ENCODE assay signal across 10 mouse cellular contexts in the genomic region with DNA sequence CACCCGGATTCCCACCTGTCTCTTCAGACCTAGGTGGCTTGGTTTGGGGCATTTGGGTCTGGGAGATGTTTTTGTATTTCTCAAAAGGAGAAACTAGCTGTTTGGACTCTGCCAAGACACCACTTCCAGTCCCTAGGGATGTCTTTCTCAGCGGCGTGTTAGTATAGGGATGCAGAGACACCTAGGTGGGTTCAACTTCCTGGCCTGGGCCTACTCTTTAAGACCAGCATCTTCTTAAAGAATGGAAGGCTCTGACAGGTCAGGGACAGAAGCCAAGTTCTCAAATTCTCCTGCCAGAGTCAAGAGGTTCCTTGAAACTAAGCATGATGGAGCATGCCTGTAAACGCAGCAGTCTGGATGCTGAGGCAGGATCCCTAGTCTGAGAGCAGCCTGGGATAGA. TPM values are rescaled to one million over a fixed set of nuclear protein-coding genes. Genes with fewer than 3 reads are reported as not detected.
DNase-seq lines count a peak whose midpoint lies in the region; ATAC-seq lines count a peak whose summit lies in the region.
"Had no signal": no experiment of that assay in that cellular context is flagged by ENCODE, and none has a peak within 500 bp of the region (broad histone marks: within the 10 kb centered on the region; RNA-seq: fewer than 3 reads in every experiment).

No protein-coding gene starts in this region.

- no peak overlapping the region for H3K9ac ChIP-seq in heart, embryonic 15.5 days
- H3K9ac ChIP-seq in hindbrain, embryonic 12.5 days: peak overlapping the region; percentile 88
- no peak overlapping the region for H3K9ac ChIP-seq in midbrain, embryonic 11.5 days (ENCODE audit: low read length)

- no peak for ATAC-seq in heart, embryonic 15.5 days (replicated peaks; ENCODE audit: insufficient number of reproducible peaks, insufficient read depth, low FRiP score, low read depth)
- no peak for ATAC-seq in hindbrain, embryonic 12.5 days (ENCODE audit: low FRiP score)
- ATAC-seq in midbrain, embryonic 11.5 days (ENCODE audit: low FRiP score): no peak

- WGBS in heart, embryonic 15.5 days: 71% methylated on average over 4 of the region's 4 CpGs
- WGBS in hindbrain, embryonic 12.5 days: 66% methylated on average over 4 of the region's 4 CpGs
- 82% methylated on average over 4 of the region's 4 CpGs for WGBS in midbrain, embryonic 11.5 days

- peak overlapping the region; percentile 66 for H3K4me3 ChIP-seq in heart, embryonic 15.5 days
- H3K4me3 ChIP-seq in hindbrain, embryonic 12.5 days: peak overlapping the region; percentile 95
- H3K4me3 ChIP-seq in midbrain, embryonic 11.5 days (ENCODE audit: low read depth, low read length): peak overlapping the region; percentile 85; the same call in 1 of the 2 replicates

- peaks cover 22% of the 10 kb centered on the region for H3K4me1 ChIP-seq in heart, embryonic 15.5 days (replicated peaks)
- H3K4me1 ChIP-seq in hindbrain, embryonic 12.5 days: peaks cover 26% of the 10 kb centered on the region
- H3K4me1 ChIP-seq in midbrain, embryonic 11.5 days (ENCODE audit: control insufficient read depth, insufficient read depth, low read length): peaks cover 10% of the 10 kb centered on the region

- H3K4me2 ChIP-seq in heart, embryonic 15.5 days: peak overlapping the region; percentile 88
- peak overlapping the region; percentile 70 for H3K4me2 ChIP-seq in hindbrain, embryonic 12.5 days (replicated peaks)
- H3K4me2 ChIP-seq in midbrain, embryonic 11.5 days: peak overlapping the region; percentile 92

- peak overlapping the region; percentile 78; the same call in 1 of the 2 replicates for H3K27ac ChIP-seq in heart, embryonic 15.5 days
- H3K27ac ChIP-seq in hindbrain, embryonic 12.5 days: peak overlapping the region; percentile 95; the same call in 1 of the 2 replicates
- H3K27ac ChIP-seq in midbrain, embryonic 11.5 days (ENCODE audit: low read depth, low read length): no peak overlapping the region

- H3K27me3 ChIP-seq in heart, embryonic 15.5 days: peaks cover 34% of the 10 kb centered on the region
- peaks cover 6% of the 10 kb centered on the region; the same call in 1 of the 2 replicates for H3K27me3 ChIP-seq in hindbrain, embryonic 12.5 days
- H3K27me3 ChIP-seq in midbrain, embryonic 11.5 days (ENCODE audit: control insufficient read depth, insufficient read depth, low read length): peaks cover 3% of the 10 kb centered on the region; the same call in 1 of the 2 replicates

- H3K36me3 ChIP-seq in heart, embryonic 15.5 days: no peaks in the 10 kb centered on the region
- peaks cover 8% of the 10 kb centered on the region; the same call in 1 of the 2 replicates for H3K36me3 ChIP-seq in hindbrain, embryonic 12.5 days
- no peaks in the 10 kb centered on the region for H3K36me3 ChIP-seq in midbrain, embryonic 11.5 days (ENCODE audit: control insufficient read depth, insufficient read depth, low read length)

- DNase-seq in heart, adult 18-20 months: no peak
- DNase-seq in brain, adult 2 months (ENCODE audit: low read depth, low spot score): peak; percentile 37
- no peak for DNase-seq in midbrain, embryonic 11.5 days (ENCODE audit: low spot score, missing footprints)
- DNase-seq in adrenal gland, postnatal 10 days: no peak
- DNase-seq in frontal cortex, postnatal 36 days (ENCODE audit: low spot score in 2 of 2): no peak
- no peak for DNase-seq in cerebellum, adult 9-11 months
- DNase-seq: cerebellum, postnatal 36 days; lung, postnatal 4 days had no signal

- no peaks in the 10 kb centered on the region for H3K9me3 ChIP-seq in heart, embryonic 15.5 days (replicated peaks)
- H3K9me3 ChIP-seq in hindbrain, embryonic 12.5 days (replicated peaks): no peaks in the 10 kb centered on the region
- H3K9me3 ChIP-seq in midbrain, embryonic 11.5 days (ENCODE audit: control insufficient read depth, low read length): no peaks in the 10 kb centered on the region

RNA-seq across cellular contexts. Expression of gene Arl8a, which starts 1.9 kb away (rescaled TPM):
- 34.0 and 45.6 TPM in 2 replicates for polyA plus RNA-seq in heart, embryonic 15.5 days (2015; fragmentation: Nextera tagmentation; extraction: Ambion mirVana)
- 10 to 100 TPM; 21.8 to 22.0 TPM for total RNA-seq in heart, adult 18-20 months (2021)
- polyA plus RNA-seq in hindbrain, embryonic 12.5 days (2016; fragmentation: Nextera tagmentation; extraction: Ambion mirVana): 171 and 183 TPM in 2 replicates
- polyA plus RNA-seq in midbrain, embryonic 11.5 days (2014; fragmentation: Nextera tagmentation; extraction: Ambion mirVana): 61.3 and 72.2 TPM in 2 replicates
- 10 to 100 TPM; 49.2 to 57.7 TPM for total RNA-seq in adrenal gland, postnatal 10 days (2021)

RNA-seq across cellular contexts. Expression of gene Ptpn7, which starts 16.0 kb away (rescaled TPM):
- polyA plus RNA-seq in heart, embryonic 15.5 days (2015; fragmentation: Nextera tagmentation; extraction: Ambion mirVana): 1.8 and 10.2 TPM in 2 replicates
- total RNA-seq in heart, adult 18-20 months (2021): 1 to 10 TPM in 1 of 2 experiments, under 1 TPM in 1; 0.72 to 1.4 TPM
- polyA plus RNA-seq in hindbrain, embryonic 12.5 days (2016; fragmentation: Nextera tagmentation; extraction: Ambion mirVana): 1.2 TPM in 2 replicates
- polyA plus RNA-seq in midbrain, embryonic 11.5 days (2014; fragmentation: Nextera tagmentation; extraction: Ambion mirVana): 1.4 and 1.6 TPM in 2 replicates
- total RNA-seq in adrenal gland, postnatal 10 days (2021): 1 to 10 TPM; 1.8 to 2.5 TPM

RNA-seq across cellular contexts. Expression of gene Gpr37l1, which starts 19.0 kb away (rescaled TPM):
- 0.06 TPM in 1 of 2 replicates, not detected in the other for polyA plus RNA-seq in heart, embryonic 15.5 days (2015; fragmentation: Nextera tagmentation; extraction: Ambion mirVana)
- total RNA-seq in heart, adult 18-20 months (2021): under 1 TPM; 0.33 to 0.60 TPM
- polyA plus RNA-seq in hindbrain, embryonic 12.5 days (2016; fragmentation: Nextera tagmentation; extraction: Ambion mirVana): 0.10 and 0.12 TPM in 2 replicates
- not detected in 2 replicates for polyA plus RNA-seq in midbrain, embryonic 11.5 days (2014; fragmentation: Nextera tagmentation; extraction: Ambion mirVana)
- total RNA-seq in adrenal gland, postnatal 10 days (2021): 1 to 10 TPM; 1.3 to 2.8 TPM

RNA-seq across cellular contexts. Expression of gene Lgr6, which starts 43.4 kb away (rescaled TPM):
- 3.4 and 5.9 TPM in 2 replicates for polyA plus RNA-seq in heart, embryonic 15.5 days (2015; fragmentation: Nextera tagmentation; extraction: Ambion mirVana)
- total RNA-seq in heart, adult 18-20 months (2021): 10 to 100 TPM; 11.5 to 16.9 TPM
- 0.70 and 0.90 TPM in 2 replicates for polyA plus RNA-seq in hindbrain, embryonic 12.5 days (2016; fragmentation: Nextera tagmentation; extraction: Ambion mirVana)
- polyA plus RNA-seq in midbrain, embryonic 11.5 days (2014; fragmentation: Nextera tagmentation; extraction: Ambion mirVana): 0.12 and 0.15 TPM in 2 replicates
- total RNA-seq in adrenal gland, postnatal 10 days (2021): 10 to 100 TPM; 20.5 to 28.4 TPM
